Mouse (Mus musculus) right cerebral cortex, postnatal 10 days (tissue): ENCODE results near the gene Mt2.

Experiments
- DNase-seq, 2 experiments: peaks; one replicate each; pipeline ENCODE4 v3.0.0; 2021; ENCODE audit warnings: low spot score in 2 of 2

Gene Mt2

GRCm38 (mm10) chr8:94199202-94199869, 26.9 kb downstream of the Mt2 start:
- DNase-seq = peak; percentile 74 to 81

GRCm38 (mm10) chr8:94204043-94204442, 31.6 kb downstream of the Mt2 start:
- no peak for DNase-seq

GRCm38 (mm10) chr8:94205736-94206135, 33.3 kb downstream of the Mt2 start:
- peak; percentile 23 to 71 for DNase-seq

GRCm38 (mm10) chr8:94206256-94206655, 33.8 kb downstream of the Mt2 start:
- DNase-seq = peak; percentile 57 to 68

- DNase-seq = no peak
These were observed 35.0 kb downstream of the Mt2 start for GRCm38 (mm10) chr8:94207491-94207890.

- peak; percentile 53 to 76 for DNase-seq
These were observed 37.2 kb downstream of the Mt2 start for GRCm38 (mm10) chr8:94209639-94210038.

- peak; percentile 42 to 60 for DNase-seq
These were observed 37.8 kb downstream of the Mt2 start for GRCm38 (mm10) chr8:94210225-94210624.

GRCm38 (mm10) chr8:94213819-94214218, 41.4 kb downstream of the Mt2 start:
- DNase-seq = peak; percentile 51 to 58

- DNase-seq = peak; percentile 99
These were observed 42.0 kb downstream of the Mt2 start, which contains the start of gene Nup93 for GRCm38 (mm10) chr8:94214252-94215173. Nup93 (plus strand) TSS chr8:94214564.
